Mouse (Mus musculus): Measurements from ENCODE around the gene Lrrc75b. TPM values are rescaled to one million over a fixed set of nuclear protein-coding genes. Genes with fewer than 3 reads are reported as not detected.

Lrrc75b gene
- total RNA-seq (2021): 1 to 10 TPM; 1.1 to 3.9 TPM
- long read RNA-seq, experiment 1: 0 reads
- long read RNA-seq, experiment 2, full-length matches to known transcripts: 1 of 3 reads
- long read RNA-seq, experiment 2, partial matches to known transcripts: 0 of 3 reads
- long read RNA-seq, experiment 2, other reads (novel, unspliced or antisense): 2 of 3 reads

- DNase-seq: peak; percentile 75
Measured at GRCm38 (mm10) chr10:75559676-75560548, at the start of gene Lrrc75b. Lrrc75b (minus strand) TSS chr10:75560330.

- DNase-seq: no peak
Measured at GRCm38 (mm10) chr10:75608975-75609374, 48.8 kb upstream of the Lrrc75b start.

- no peak for DNase-seq
Measured at GRCm38 (mm10) chr10:75607253-75607652, 47.1 kb upstream of the Lrrc75b start.

DNA sequence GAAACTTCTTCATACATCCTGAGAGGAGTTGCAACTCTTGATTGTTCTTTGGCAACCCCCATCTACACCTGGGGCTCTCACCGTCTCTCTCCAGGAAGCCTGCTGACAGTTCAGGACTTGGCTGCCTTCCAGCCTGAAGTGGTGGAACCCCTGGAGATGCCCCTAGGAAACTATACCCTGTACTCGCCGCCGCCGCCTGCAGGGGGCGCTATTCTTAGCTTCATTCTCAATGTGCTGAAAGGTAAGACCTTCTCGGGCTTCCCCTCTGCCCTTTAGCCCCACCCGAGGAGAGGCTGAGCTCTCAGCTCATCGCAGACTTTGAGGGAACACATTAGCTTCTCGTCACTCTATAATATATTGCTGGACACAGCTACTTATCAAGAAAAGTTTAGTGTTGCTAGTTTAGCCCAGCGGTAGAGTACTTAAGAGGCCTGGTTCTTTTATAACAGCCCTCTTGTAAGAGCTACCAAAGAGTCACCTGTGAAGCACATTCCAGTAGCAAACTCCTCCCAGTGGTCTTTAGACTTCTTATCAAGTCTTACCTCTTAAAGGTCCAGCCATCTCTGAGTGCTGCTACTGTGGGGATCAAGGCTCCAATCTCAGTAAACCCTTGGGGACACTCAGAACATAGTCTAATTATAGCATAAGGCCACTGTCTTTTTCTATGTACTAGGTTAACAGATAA is 45.2 kb upstream of the Lrrc75b start:
- DNase-seq: no peak

DNA sequence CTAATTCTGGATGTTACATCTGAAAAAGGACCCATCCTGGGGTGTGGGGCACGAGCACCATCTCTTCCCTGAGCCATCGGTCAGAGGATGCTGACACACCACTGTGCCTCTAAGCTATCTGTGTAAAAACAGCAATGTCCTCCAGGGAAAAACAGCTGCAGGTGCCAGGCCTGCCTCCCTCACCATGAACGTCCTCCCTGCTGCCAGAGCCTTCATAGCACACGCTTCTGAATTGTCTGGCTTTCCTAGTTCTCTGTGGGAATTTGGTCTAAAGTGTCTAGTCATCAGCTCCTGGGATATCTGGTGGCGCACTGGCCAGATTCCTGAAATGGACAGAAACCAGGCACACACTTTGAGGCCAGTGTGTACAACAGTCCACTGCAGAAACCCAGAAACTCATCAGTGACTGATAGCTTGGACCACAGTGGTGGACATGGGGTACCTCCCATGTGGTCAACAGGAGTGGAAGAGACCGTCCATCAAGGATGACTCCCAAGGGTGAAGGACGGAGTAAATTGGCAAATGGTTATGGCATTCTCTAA is 40.1 kb upstream of the Lrrc75b start:
- no peak for DNase-seq

GRCm38 (mm10) chr10:75595981-75596380 is 35.9 kb upstream of the Lrrc75b start:
- peak; percentile 68 for DNase-seq

DNA sequence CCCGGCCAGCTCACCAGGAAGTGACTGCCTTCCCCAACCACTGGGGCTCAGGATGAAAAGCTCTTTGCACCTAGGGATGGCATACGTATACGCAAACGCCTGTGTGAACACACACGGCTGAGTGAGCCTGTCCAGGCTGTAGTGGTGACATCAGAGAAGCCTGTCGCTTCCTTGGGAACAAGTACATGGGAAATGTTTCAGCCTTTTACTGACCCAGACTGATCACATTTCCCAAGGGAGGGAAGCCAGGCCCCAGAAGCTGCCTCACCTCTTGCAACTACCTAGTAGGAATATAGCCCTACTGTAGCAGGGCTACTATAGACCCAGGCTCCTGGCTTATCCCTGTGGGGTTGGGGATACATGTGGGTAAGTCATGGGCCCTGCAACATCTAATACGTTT is 32.5 kb upstream of the Lrrc75b start:
- no peak for DNase-seq

GRCm38 (mm10) chr10:75591211-75591894 is 31.2 kb upstream of the Lrrc75b start:
- DNase-seq: no peak

- peak; percentile 42 for DNase-seq
Measured at GRCm38 (mm10) chr10:75589651-75590050, 29.5 kb upstream of the Lrrc75b start.

- peak; percentile 59 for DNase-seq
Measured at GRCm38 (mm10) chr10:75589129-75589528, 29.0 kb upstream of the Lrrc75b start, which contains the start of gene Ggt5. Ggt5 (plus strand) TSS chr10:75589340.

DNA sequence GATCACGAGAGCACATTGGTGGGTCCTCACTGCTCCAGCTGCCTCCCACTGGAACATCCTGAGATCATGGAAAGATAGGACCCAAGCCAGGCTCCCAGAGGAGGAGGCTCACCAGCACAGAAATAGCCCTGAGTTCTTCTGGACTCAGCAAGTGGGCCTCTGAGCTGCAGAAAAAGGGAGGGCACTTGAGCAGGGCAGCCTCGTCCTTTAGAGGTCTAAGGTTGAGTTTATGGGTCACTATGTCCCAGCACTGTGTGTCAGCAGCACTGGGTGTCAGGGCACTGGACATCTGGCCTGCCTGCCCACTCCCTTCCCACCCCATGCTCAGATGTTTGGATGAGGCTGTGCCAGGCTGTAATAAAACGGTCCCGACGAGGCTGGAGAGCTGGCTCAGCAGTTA is 28.2 kb upstream of the Lrrc75b start:
- DNase-seq: no peak

GRCm38 (mm10) chr10:75587781-75588180 is 27.7 kb upstream of the Lrrc75b start:
- DNase-seq: no peak

GRCm38 (mm10) chr10:75586553-75586879 is 26.4 kb upstream of the Lrrc75b start:
- DNase-seq: no peak

DNA sequence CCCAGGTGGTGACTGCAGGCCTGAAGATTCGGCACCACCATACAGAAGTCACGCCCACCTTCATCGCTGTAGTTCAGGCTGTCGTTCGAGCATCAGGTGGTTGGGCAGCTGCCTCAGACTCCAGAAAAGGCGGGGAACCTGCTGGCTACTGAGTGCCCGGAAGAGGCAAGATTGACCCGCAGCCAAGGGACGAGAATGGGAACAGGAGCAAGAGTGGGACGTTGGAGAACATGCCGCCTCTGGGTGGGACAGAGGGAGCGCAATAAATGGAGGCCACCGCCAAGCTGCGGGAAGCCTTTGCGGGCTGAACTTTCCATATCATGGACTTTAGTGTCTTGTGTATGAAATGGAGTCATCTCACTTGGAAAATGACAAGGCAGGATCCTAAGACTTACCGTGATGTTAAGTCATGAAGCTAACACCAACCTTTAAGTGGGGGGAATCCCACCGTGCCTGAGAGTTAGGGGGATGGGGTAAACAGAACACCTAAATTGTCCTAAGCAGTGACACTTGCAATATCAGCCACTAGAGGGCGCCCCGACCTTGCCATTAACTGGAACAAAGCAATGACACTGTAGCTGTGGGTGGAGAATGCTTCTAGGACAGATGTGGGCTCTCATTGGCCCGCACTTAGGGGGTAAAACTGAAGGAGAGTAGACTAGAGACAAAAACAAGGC is 25.9 kb upstream of the Lrrc75b start:
- peak; percentile 93 for DNase-seq

DNA sequence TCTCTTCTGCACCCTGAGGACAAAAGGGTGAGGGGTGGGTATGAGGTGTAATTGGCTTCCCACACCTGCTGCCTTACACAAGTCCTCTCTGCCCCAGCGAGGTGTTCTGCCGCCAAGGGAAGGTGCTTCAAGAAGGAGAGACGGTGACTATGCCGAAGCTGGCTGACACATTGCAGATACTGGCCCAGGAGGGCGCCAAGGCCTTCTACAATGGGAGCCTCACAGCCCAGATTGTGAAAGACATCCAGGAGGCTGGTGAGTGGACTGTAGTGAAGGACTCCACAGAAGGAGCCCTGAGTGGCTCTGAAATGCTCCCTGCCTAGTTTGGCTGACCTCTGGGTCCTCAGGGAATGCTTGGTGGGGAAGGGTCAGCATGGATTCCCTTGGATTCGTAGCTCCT is 19.0 kb upstream of the Lrrc75b start:
- DNase-seq: no peak

DNA sequence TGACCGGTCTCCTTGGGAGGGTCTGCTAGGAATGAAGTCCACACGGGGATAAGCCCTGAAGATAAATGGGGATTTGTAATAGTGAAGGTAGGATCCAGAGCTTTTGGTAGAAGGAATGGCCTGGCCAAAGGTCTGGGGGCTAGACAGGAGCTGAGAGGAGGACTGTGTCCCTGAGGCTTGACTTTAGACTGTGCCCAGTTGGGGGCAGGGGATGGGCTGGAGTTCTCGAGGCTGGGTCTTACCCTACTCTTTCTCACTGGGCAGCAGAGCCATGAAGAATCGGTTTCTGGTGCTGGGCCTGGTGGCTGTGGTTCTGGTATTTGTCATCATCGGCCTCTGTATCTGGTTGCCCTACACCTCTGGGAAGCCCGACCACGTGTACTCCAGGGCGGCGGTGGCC is 13.8 kb upstream of the Lrrc75b start:
- DNase-seq: no peak

- no peak for DNase-seq
Measured at GRCm38 (mm10) chr10:75573181-75573580, 13.1 kb upstream of the Lrrc75b start.

GRCm38 (mm10) chr10:75571937-75572336 is 11.8 kb upstream of the Lrrc75b start:
- DNase-seq: no peak

DNA sequence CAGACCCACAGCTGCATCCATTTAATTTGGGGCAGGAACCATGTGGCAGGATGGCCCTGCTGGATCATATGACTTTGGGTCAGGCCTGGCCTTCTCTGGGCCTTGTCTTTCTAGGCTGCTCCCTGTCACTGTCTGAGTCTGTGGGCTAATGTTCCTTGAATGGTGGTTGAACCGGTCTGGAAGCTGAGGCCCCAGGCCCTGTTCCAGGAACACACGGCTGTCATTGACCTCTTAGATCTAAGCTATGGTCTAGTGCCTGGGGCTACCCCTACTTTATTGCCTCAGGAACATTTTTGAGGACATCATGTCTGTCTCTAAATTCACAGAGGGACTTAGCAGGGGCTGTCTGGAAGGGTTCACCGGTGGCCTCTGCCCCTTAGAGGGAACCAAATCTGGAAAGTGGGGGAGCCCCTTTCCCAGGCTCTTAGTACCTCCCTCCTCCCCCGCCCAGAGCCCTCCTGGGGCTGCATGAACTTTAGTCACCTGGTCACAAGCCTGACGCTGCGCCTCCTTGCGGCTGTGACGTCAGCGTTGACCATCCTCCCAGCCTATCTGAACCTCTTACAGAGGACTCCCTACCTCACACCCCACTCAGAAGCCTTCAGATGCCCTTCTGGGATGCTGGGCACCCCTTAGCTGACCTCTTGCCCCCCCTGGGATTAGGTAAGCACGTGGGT is 11.0 kb upstream of the Lrrc75b start:
- no peak for DNase-seq

GRCm38 (mm10) chr10:75568851-75569250 is 8.7 kb upstream of the Lrrc75b start:
- DNase-seq: no peak

DNA sequence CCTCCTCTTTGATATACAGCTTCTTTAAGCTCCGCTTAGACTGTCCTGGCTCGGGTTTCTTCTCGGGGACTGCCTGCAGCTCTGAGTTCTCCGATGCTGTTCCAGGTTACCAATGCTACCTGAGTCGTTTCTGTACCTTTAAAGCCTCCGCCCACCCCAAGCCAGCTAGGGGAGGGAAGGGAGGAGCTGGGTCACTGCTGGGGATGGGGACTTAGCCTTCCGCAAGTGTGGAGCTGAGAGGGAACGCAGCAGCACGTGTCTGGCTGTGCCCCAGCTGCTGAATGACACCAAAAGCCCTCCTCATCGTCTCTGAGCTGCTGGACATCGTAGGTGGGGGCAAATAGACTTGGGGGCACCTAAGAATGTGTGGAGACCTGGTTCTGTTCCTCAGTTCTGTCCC is 8.3 kb upstream of the Lrrc75b start:
- no peak for DNase-seq
